Mouse (Mus musculus) kidney, adult 8-10 months (tissue): ENCODE measurements around the gene Bhlhe41.

Experiments used
- DNase-seq, 2 experiments: peaks; one replicate each; pipeline ENCODE4 v3.0.0; 2022

Gene Bhlhe41

DNA sequence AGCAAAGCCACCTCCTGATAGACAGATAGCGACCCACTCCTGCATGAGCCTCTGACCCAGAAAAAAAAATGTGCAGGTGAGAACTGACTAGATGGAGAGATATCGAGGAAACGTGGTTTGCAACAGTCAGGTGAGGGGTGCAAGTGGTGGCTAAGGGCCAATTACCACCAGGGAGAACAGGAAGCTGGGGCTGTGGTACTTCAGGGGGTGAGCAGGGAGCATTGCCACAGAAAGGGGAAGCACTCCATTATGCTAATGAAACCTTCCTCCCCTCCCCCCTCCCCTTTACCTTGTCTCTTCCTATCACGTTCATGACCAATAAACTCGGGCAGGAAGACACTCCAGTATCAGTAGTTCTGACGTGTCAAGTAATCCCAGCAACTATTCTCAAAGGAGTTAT is 30.0 kb downstream of the Bhlhe41 start:
- DNase-seq = no peak

DNA sequence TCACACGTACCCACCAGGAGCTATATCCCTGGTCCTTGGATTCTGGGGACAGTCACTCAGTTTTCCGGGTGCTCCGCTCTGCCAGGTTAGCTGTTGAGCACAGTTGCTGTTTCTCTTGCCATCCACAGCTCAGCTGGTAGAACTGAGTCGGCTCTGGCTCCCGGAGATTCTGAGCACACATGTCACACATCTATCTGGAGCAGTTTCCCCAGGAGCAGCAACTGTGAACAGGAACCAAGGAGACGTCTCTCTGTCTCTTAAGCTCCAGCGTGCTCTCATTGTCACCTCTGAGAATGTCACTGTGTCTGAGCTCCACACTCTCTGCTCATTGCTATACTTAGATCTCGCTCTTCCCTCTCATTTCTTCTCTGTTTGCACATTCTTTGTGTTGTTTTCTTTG is 32.4 kb downstream of the Bhlhe41 start:
- no peak for DNase-seq

DNA sequence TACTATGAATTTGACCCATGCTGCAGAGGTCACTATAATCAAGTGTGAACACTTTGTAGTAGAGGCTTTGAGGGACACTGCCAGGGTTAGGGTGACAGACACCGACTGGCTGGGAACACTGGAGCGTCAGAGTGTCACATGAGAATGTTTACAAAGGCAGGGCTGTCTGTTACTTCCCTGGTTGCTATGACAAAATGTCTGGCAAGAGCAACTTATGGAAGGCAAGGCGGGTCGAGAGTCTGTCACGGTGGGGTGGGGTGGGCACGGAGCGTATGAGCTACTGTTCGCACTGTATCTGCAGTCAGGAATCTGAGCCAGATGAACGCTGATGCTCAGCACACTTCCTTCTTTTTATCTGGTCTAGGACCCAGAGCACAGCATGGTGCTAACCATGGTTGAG is 34.7 kb downstream of the Bhlhe41 start:
- no peak for DNase-seq

DNA sequence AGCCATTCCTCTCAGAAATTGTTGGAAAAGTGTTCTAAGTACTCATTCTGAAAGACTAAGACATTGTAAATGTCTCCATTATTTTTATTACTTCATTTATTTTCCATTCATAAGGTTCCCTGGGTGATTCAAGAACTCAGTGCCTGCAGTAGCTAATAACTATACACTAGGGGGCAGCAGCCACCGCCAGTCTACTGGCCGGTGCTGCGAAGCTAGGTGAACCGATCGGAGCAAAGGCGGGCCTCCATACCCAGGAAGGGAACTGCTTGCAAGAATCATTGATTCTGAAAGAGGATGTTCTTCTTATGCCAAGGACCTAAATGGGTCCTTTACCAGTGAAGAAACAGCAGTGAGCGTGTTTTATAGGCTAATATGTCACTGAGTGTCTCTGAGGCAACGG is 35.2 kb downstream of the Bhlhe41 start:
- peak; percentile 59 for DNase-seq

- no peak for DNase-seq
These were observed 36.1 kb downstream of the Bhlhe41 start for GRCm38 (mm10) chr6:145829062-145829835.

GRCm38 (mm10) chr6:145826305-145826704 is 39.1 kb downstream of the Bhlhe41 start:
- DNase-seq = no peak

- DNase-seq = peak; percentile 41 to 44
These were observed 41.6 kb downstream of the Bhlhe41 start for GRCm38 (mm10) chr6:145823588-145824234.

DNA sequence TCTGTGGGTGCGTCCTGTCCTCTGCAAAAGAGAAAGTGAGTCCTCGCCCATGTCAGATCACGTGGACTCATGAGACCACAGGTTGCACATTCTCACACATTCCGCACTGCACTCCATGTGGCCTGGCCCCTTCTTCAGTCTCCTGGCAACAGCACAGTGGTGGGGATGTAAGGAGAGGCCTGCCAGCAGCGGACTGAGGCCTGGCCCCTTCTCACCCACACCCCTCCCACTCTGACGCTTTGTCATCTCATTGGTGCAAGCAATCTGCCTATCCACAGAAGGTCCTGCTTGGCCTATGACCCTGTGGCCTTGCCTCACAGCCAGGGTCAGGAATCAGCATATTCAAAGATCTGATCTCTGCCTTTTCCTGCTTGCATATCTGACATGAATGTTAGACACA is 42.3 kb downstream of the Bhlhe41 start:
- DNase-seq = no peak

- DNase-seq = no peak
These were observed 43.1 kb downstream of the Bhlhe41 start for GRCm38 (mm10) chr6:145822218-145822617.

GRCm38 (mm10) chr6:145819151-145819550 is 46.2 kb downstream of the Bhlhe41 start:
- DNase-seq = no peak

GRCm38 (mm10) chr6:145815200-145815599 is 50.2 kb downstream of the Bhlhe41 start:
- no peak for DNase-seq

GRCm38 (mm10) chr6:145811174-145811573 is 54.2 kb downstream of the Bhlhe41 start:
- peak; percentile 35 to 52 for DNase-seq

- no peak for DNase-seq
These were observed 55.3 kb downstream of the Bhlhe41 start for GRCm38 (mm10) chr6:145810015-145810414.

DNA sequence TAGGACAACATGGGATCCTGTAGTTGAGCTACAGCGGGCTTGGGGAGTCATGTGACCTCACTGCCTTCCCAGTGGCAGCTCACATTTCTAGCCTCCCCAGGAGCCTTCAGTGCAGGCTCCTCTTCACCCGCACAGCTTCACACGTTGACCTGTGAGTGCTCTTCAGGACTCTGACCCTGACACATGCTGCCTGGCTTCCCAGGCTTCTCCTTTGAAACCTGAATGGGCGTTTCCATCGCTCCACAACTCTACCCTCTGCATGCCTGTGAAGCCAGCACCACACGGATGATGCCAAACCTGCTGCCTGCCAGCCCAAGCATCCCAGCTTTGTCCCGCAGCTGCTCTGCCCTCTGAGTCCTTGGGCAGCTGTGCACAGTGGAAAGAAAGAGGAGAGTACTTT is 55.8 kb downstream of the Bhlhe41 start:
- no peak for DNase-seq
